ENCODE assay signal across 10 mouse cellular contexts in genomic region chr3:156563353-156563752, GRCm38 (mm10). TPM values are rescaled to one million over a fixed set of nuclear protein-coding genes. Genes with fewer than 3 reads are reported as not detected.
A peak's percentile ranks its signal among the peaks of the same experiment; 100 is the strongest.
DNase-seq lines count a peak whose midpoint lies in the region; ATAC-seq and TF ChIP-seq lines count a peak whose summit lies in the region.
"Had no signal": no experiment of that assay in that cellular context is flagged by ENCODE, and none has a peak within 500 bp of the region (broad histone marks: within the 10 kb centered on the region; RNA-seq: fewer than 3 reads in every experiment).

No protein-coding gene starts in this region.

- peaks cover 28% of the 10 kb centered on the region for H3K27me3 ChIP-seq in intestine, embryonic 14.5 days (replicated peaks; ENCODE audit: control insufficient read depth, insufficient read depth, low read length)
- H3K27me3 ChIP-seq in intestine, embryonic 16.5 days (replicated peaks; ENCODE audit: control insufficient read depth, insufficient read depth, low read length) = peaks cover 23% of the 10 kb centered on the region
- no peaks in the 10 kb centered on the region for H3K27me3 ChIP-seq in forebrain, embryonic 13.5 days
- H3K27me3 ChIP-seq in midbrain, embryonic 12.5 days = peaks cover 19% of the 10 kb centered on the region

- no peak for ATAC-seq in intestine, embryonic 14.5 days (replicated peaks; ENCODE audit: low FRiP score, low TSS enrichment, low read depth)
- no peak for ATAC-seq in intestine, embryonic 16.5 days
- no peak for ATAC-seq in forebrain, embryonic 13.5 days
- ATAC-seq in midbrain, embryonic 12.5 days (ENCODE audit: low FRiP score, low read depth) = no peak
- no peak for ATAC-seq in granulocyte monocyte progenitor cell, adult 5-6 weeks (replicated peaks; ENCODE audit: poor library complexity, severe bottlenecking)

- H3K27ac ChIP-seq in intestine, embryonic 14.5 days (ENCODE audit: low read depth) = no peak overlapping the region
- H3K27ac ChIP-seq in intestine, embryonic 16.5 days (ENCODE audit: low read length) = no peak overlapping the region
- 0 out of 2 replicates have a peak overlapping the region, but pooled peaks have one; percentile 61 for H3K27ac ChIP-seq in cortical plate, adult 2 months (ENCODE audit: insufficient read depth, low read length)
- no peak overlapping the region for H3K27ac ChIP-seq in forebrain, embryonic 13.5 days
- H3K27ac ChIP-seq in midbrain, embryonic 12.5 days (replicated peaks) = no peak overlapping the region
- H3K27ac ChIP-seq: macrophage had no signal

- 17% methylated on average over 3 of the region's 3 CpGs for WGBS in intestine, embryonic 14.5 days
- WGBS in intestine, embryonic 16.5 days = 17% methylated on average over 3 of the region's 3 CpGs
- 8% methylated on average over 3 of the region's 3 CpGs for WGBS in forebrain, embryonic 13.5 days
- 12% methylated on average over 3 of the region's 3 CpGs for WGBS in midbrain, embryonic 12.5 days

- peak overlapping the region; percentile 9; the same call in 1 of the 2 replicates for H3K4me2 ChIP-seq in intestine, embryonic 14.5 days (ENCODE audit: low read length)
- no peak overlapping the region for H3K4me2 ChIP-seq in intestine, embryonic 16.5 days (ENCODE audit: low read depth, low read length)
- H3K4me2 ChIP-seq in forebrain, embryonic 13.5 days = peak overlapping the region; percentile 90
- H3K4me2 ChIP-seq in midbrain, embryonic 12.5 days (replicated peaks) = peak overlapping the region; percentile 91

- no peak for TF ChIP-seq POLR2A in cortical plate, adult 2 months (IDR thresholded peaks at IDR 0.05; ENCODE audit: extremely low read depth, insufficient read depth, low read length)

- H3K4me3 ChIP-seq in intestine, embryonic 14.5 days (ENCODE audit: low read depth, low read length) = no peak overlapping the region
- no peak overlapping the region for H3K4me3 ChIP-seq in intestine, embryonic 16.5 days (ENCODE audit: low read length)
- H3K4me3 ChIP-seq in cortical plate, adult 2 months (ENCODE audit: insufficient read depth, low read length) = peak overlapping the region; percentile 53
- peak overlapping the region; percentile 72 for H3K4me3 ChIP-seq in forebrain, embryonic 13.5 days
- peak overlapping the region; percentile 65 for H3K4me3 ChIP-seq in midbrain, embryonic 12.5 days

- H3K36me3 ChIP-seq in intestine, embryonic 14.5 days (ENCODE audit: control insufficient read depth, insufficient read depth, low read length) = no peaks in the 10 kb centered on the region
- no peaks in the 10 kb centered on the region for H3K36me3 ChIP-seq in intestine, embryonic 16.5 days (ENCODE audit: control insufficient read depth, insufficient read depth, low read length)
- H3K36me3 ChIP-seq in forebrain, embryonic 13.5 days (ENCODE audit: poor library complexity, severe bottlenecking) = no peaks in the 10 kb centered on the region
- no peaks in the 10 kb centered on the region for H3K36me3 ChIP-seq in midbrain, embryonic 12.5 days

- no peak for TF ChIP-seq CTCF in cortical plate, adult 2 months (IDR thresholded peaks at IDR 0.05; ENCODE audit: extremely low read depth, insufficient read depth, low read length)

- H3K9me3 ChIP-seq in intestine, embryonic 14.5 days (ENCODE audit: control insufficient read depth, low read length) = no peaks in the 10 kb centered on the region
- H3K9me3 ChIP-seq in intestine, embryonic 16.5 days (ENCODE audit: control insufficient read depth, low read length) = no peaks in the 10 kb centered on the region
- H3K9me3 ChIP-seq in forebrain, embryonic 13.5 days (replicated peaks) = no peaks in the 10 kb centered on the region
- H3K9me3 ChIP-seq in midbrain, embryonic 12.5 days = no peaks in the 10 kb centered on the region

- 0 out of 2 replicates have a peak, but pooled peaks cover 7% of the 10 kb centered on the region for H3K4me1 ChIP-seq in intestine, embryonic 14.5 days (replicated peaks; ENCODE audit: control insufficient read depth, insufficient read depth, low read length)
- H3K4me1 ChIP-seq in intestine, embryonic 16.5 days (ENCODE audit: control insufficient read depth, insufficient read depth, low read length) = peaks cover 5% of the 10 kb centered on the region
- H3K4me1 ChIP-seq in cortical plate, adult 2 months (ENCODE audit: control insufficient read depth, insufficient read depth, low read length) = peaks cover 8% of the 10 kb centered on the region
- peaks cover 34% of the 10 kb centered on the region for H3K4me1 ChIP-seq in forebrain, embryonic 13.5 days
- H3K4me1 ChIP-seq in midbrain, embryonic 12.5 days = peaks cover 9% of the 10 kb centered on the region

- no peak overlapping the region for H3K9ac ChIP-seq in intestine, embryonic 14.5 days (ENCODE audit: low read length)
- no peak overlapping the region for H3K9ac ChIP-seq in intestine, embryonic 16.5 days (ENCODE audit: low read depth, low read length)
- H3K9ac ChIP-seq in forebrain, embryonic 13.5 days = peak overlapping the region; percentile 81
- peak overlapping the region; percentile 65; the same call in 1 of the 2 replicates for H3K9ac ChIP-seq in midbrain, embryonic 12.5 days (replicated peaks)

- DNase-seq in intestine, embryonic 14.5 days (ENCODE audit: low spot score) = no peak
- DNase-seq in gastrocnemius, postnatal 36 days = no peak
- DNase-seq in layer of hippocampus, adult 9-10 months (ENCODE audit: low spot score) = no peak
- DNase-seq: gastrocnemius, postnatal 10 days had no signal

- intact Hi-C loops in gastrocnemius, postnatal 36 days (cut with DNase I) = no loop called here

RNA-seq across cellular contexts. Expression of gene Negr1, which starts 1.8 kb away (rescaled TPM):
- 6.0 and 6.2 TPM in 2 replicates for polyA plus RNA-seq in intestine, embryonic 14.5 days (2014; fragmentation: Nextera tagmentation; extraction: Ambion mirVana)
- 2.5 and 2.6 TPM in 2 replicates for polyA plus RNA-seq in intestine, embryonic 16.5 days (2015; fragmentation: Nextera tagmentation; extraction: Ambion mirVana)
- polyA plus RNA-seq in cortical plate, adult 2 months (2012; rRNA removed) = 86.0 and 93.8 TPM in 2 replicates
- polyA plus RNA-seq in forebrain, embryonic 13.5 days (2015; fragmentation: Nextera tagmentation; extraction: Ambion mirVana) = 22.5 and 26.6 TPM in 2 replicates
- 11.6 and 12.8 TPM in 2 replicates for polyA plus RNA-seq in midbrain, embryonic 12.5 days (2016; fragmentation: Nextera tagmentation; extraction: Ambion mirVana)
- total RNA-seq in gastrocnemius, postnatal 36 days (2021) = under 1 TPM; 0.42 to 0.54 TPM
- total RNA-seq in granulocyte monocyte progenitor cell, adult 5-6 weeks (2014; fragmentation: Nextera tagmentation) = not detected in 2 replicates
- not detected in 2 replicates for total RNA-seq in granulocyte monocyte progenitor cell, adult 5-6 weeks (2017)
- polyA plus RNA-seq: macrophage had no signal

Comparison
In these comparisons a context has a peak if more than half of its experiments do, and no peak if none do; other contexts are left out.
1. H3K4me3 ChIP-seq: peak in cortical plate, adult 2 months (single experiment), forebrain, embryonic 13.5 days (single experiment) and midbrain, embryonic 12.5 days (single experiment); none in intestine, embryonic 14.5 days (single experiment) and intestine, embryonic 16.5 days (single experiment).
2. H3K9ac ChIP-seq: peak in forebrain, embryonic 13.5 days (single experiment) and midbrain, embryonic 12.5 days (single experiment); none in intestine, embryonic 14.5 days (single experiment) and intestine, embryonic 16.5 days (single experiment).